Mouse (Mus musculus): ENCODE results near the gene Nr4a1.
A peak's percentile ranks its signal among the peaks of the same experiment; 100 is the strongest.

The Nr4a1 gene

DNA sequence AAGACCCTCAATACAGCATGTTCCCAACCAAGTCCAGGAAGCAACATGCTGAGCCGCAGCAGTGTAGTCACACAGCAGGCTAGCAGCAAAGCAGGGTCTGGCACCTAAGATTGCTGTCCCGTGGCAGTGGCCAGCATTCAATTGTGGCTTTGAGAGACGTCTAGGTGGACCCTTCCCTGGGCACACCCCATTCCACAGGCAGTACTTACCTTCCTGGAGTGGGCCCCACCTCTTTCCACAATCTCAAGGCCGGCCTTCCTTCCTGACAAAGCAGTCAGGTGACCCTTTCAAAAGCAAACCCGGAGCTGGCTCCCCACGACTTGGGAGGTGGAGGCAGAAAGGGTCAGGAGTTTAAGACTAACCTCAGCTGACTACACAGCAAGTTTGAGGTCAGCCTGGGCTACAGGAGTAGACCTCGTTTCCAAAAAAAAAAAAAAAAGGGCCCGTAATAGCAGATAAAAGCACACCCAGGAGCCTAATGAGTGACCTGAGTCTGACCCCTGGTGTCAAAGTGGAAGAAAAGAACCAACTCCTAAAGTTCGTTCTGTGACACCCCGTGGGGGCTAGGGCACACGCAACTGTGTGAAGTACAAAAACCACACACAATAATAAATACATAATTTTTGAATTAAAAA, 20.3 kb upstream of the Nr4a1 start:
- no peak for DNase-seq

DNA sequence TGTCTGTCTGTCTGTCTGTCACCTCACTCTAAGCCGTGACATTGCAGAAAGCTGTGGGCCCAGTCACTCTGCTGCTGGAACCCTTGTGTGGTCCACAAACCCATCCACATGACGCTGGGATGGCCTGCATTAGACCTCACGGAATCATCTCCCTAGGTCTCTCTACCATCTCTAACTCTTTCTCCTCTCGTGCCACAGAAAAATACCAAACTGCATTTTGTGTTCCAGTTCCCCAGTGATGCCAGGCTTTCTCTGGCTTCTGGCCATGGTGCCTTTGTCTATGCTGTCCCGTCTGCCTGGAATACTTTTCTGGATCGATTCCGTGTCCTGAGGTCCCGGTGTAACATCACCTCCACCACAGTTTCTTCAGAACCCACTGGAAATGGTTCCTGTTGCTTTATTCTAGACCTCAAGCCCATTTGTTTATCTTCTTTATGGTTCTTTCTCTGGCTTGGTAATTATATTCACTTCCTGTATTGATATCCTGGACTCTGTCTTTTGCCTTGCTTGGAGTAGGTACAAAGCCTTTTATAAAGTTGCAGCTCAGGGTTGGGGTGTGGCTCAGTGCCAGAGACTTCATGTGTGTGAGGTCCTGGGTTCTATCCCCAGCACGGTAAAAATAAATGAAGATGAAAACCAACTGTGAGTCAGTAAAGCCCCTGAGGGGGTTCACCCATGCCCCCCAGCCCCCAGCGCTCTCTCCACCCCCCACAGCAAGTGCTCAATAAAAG, 19.3 kb upstream of the Nr4a1 start:
- no peak for DNase-seq

DNA sequence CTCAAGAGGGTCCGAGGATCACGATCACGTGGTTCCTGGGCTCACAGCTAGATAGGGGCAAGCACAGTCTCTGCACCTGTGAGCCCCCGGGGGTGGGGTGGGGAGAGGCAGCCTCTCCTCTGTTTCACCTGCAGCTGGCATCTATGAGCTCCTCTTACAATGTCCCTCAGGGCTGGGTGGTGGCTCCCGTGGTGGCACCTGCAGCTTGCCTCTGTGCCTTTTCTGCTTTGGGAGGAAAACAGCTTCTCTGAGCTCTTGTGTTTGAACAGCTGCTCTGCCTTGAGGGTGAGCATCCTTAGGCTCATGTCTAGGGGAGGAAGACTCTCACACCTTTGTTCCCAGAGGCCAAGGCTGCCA, 18.7 kb upstream of the Nr4a1 start:
- no peak for DNase-seq

DNA sequence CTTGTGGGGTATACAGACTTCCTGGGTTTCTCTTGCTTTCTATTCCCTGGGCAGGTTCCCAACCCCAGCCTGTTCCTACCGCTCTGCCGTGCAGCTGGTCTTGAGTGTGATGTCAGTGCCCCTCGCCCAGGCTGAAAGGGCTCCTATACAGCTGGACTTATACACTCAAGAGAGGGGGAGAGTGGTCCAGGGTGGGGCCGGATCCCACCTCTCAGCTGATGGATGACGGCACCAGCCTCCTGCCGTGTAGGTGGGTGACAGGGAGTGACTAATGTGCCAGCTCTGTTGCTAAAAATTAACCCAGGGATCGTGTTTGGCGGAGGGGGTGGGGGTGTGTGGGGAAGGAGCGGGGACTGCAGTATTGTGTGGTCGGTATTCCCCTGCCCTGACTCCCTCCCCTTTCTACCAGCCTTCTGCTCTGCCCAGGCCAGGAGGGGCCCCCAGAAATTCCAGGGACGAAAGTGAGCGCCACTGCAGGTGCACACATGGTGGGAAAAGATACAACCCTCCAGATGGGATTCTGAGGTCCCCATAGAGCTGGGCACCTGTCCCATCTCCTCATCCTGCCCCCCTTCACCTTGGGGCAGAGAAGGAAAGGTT, 18.2 kb upstream of the Nr4a1 start:
- DNase-seq = no peak

DNA sequence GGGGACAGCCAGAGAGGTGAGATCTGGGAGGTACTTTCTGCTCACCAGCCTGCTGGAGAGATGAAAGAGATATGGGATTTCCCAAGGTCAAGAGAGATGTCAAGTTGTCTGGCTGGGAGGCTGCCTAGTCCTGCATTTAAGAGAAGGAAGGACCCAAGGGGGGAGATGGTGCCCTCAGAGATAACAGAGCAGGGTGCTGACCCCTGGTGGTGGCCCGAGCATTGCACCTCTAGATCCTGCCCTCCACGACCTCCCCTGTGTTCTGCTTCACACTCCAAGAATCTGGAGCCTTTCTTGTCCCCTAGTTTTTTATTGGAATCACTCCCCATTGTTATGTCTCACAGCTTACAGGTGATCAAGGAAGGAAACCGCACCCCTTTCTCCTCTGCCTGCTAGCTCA, 17.2 kb upstream of the Nr4a1 start:
- DNase-seq = peak; percentile 76

DNA sequence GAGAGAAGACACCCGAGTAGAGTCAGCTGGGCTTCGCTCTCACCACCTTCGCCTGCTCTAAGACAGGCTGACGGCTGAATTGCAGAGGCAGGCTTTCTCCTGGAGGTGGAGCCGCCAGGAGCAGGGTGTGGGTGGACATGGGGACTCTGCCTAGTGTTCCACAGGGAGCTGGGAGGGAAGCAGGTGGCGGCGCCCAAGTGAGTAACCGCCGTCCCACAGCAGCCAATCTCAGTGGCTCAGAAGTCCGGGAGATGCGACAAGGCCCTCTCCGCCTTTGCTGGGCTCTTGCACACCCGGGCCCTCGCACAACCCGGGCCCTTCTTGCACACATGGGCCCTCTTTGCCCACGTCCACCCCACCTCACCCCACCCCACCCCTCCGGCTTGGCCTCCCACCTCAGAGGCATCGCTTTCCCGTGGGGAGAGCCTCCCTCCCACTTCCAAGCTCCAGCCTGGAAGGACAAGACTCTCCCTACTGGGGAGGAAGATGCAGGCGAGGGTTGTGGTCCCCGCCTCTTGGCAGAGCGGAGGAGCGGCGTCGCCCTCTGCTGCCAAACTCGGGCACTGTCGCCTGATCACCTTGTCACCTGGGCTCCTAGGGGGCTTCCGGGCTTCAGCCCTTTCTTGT, 15.1 kb upstream of the Nr4a1 start:
- DNase-seq = peak; percentile 83

DNA sequence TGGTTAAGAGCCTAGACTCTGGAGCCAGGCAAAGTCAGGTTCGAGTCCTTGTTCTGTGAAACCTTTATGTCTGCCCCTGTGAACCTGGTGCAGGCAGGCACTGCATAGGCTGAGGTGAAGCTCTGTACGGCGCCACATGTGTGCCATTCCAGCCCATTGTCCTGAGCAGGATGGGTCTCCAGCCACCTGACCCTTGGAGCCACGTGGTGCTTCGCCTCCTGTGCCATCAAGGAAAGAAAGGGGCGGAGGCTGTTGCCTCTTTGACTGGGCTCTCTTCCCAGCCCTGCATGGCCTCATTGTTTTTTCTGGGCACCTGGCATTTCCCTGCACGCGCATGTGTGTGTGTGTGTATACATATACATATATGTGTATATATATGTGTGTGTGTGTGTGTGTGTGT, 14.2 kb upstream of the Nr4a1 start:
- no peak for DNase-seq

DNA sequence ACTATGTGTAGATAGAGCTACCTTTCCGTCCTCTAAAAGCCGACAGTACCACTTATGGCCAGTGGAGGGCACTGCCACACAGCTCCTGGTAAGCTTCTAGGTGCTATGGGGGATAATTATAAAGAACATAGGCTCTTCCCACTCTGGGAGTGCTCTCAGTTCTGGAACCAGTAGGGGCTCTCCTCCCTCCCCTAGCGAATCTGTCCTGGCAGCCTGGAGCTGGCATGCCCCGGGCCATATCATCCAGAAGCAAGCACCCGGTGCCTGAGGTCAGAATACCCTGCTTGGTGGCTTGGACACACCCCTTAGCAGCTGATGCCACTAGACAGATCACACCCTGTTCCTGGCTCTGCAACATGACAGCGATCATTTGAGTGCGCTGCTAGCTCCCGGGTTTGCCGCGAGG, 13.3 kb upstream of the Nr4a1 start:
- peak; percentile 80 for DNase-seq

DNA sequence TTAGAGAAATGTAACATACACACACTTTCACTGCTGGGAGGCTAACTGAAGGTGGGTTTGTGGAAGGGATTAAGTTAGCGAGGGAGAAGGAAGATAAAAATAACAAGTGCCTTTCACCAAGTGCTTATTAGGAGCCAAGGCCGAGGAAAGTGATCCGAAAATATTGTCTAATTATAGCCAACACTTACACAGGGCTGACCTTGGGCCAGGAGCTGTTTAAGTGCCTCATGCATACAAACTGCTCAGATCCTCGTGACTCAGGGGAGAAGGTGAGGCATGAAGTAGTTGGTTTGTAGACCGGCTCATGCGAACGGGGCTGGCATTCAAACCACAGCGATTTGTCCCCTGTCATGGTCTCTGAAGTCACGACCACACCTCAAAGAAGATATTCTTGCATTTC, 12.8 kb upstream of the Nr4a1 start:
- no peak for DNase-seq

DNA sequence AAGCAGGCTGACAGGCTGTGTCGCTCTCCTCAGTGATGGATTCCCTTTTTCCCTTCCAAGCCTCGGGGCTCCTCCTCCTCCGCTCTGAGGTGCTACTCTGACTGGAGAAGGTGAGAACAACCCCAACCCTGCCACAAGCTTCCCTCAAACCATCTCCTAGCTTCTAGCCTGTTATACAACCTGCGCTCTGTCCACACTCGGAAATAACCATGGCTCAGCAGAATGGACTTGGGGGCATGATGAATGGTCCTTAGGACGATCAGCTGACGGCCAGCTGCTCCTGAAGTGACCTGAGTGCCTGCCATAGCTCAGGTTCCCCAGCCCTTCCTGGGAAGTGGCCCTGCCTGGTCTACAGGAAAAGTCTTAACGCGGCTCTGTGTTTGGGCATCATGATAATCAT, 12.2 kb upstream of the Nr4a1 start:
- DNase-seq = no peak

DNA sequence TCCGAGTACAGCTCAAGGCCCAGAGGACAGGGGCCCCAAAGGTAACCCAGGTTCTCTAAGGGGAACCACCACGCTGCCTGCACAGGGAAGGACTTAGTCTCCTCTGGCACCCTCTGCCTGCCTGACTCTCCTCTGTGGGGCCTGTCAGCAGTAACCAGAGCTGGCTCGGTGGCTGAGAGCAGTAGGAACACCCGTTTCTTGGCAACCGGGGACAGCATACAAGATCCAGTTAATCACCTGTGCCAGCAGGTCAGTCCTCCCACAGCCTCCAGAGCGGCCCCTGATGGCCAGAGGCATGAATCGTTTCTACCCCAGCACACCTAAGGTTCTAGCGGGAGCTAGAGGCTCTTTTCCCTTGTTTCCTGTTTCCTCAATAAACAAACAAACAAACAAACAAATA, 11.4 kb upstream of the Nr4a1 start:
- DNase-seq = peak; percentile 57

DNA sequence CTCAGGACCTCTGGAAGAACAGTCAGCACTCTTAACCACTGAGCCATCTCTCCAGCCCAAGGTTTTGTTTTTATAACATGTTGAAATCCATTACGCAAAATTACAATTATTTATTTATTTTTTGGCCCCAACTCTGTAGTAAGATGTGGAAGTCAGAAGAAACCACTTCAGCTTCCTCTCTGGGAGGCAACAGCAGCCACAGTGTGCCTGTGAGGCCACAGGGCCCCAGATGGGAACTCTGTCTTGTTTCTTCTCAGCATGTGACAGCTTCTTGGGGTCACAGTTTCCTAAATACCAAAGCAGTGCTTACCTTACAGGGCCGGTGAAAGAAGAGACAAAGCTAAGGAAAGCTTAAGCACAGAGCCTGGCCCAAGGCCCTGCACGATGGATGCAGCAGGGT, 10.1 kb upstream of the Nr4a1 start:
- no peak for DNase-seq

DNA sequence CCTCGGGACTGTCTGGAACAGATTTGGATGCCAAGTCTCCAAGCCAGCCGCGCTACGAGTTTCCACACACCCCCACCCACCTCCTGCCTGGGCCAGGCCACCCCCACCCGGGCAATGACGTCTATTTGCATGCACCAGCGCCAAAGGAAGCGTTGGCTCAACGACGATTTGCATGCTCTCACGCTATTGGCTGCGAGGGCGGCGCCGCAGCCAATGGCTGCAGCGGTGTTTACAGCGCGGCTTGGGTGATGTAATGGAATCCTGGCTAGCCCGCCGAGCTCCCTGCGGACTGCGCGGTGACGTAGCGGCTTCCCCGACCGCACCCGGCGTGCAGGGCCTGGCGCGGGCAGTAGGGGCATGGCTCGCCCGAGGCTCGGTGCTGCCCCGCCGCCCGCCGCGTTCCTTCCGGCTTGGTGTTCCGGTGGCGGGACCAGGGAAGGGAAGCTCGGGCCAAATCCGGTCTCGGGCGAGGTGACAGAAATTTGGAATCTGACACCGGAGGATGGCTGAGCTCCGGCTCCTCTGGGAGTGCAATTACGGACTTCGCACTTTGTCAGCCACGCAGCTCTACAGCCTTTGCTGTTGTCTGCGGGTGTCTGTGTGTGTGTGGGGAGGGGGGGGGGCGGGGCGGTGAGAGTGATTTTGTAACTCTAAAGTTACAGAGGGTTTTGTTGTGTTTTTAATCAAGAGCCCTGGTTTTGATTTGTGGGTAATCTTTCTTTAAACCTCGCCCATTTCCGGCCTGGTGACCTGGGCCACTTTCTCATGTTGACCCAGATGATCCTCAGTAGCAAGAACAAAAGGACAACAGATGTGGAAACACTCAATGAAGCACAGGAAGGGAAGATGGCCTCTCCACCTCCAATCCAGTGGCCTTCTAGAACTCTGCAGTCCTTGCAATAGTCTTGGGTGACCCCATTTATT, 7.6 kb upstream of the Nr4a1 start:
- peak; percentile 99 for DNase-seq

DNA sequence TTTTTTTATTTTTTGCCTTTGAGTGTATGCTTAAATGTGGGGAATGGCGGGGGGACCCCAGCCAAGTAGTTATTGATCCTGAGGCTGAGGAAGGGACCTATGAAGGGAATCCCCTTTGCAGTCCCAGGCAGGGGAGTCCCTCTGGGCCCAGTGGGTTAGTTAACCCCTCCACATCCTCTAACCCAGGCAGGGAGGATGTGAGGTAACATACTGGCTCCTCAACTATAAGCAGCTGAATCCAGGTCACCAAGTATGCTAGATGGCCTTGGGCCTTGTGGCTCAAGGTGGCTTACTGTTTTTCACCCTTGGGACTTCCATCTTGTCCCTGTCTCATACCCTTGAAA, 6.9 kb upstream of the Nr4a1 start:
- no peak for DNase-seq

DNA sequence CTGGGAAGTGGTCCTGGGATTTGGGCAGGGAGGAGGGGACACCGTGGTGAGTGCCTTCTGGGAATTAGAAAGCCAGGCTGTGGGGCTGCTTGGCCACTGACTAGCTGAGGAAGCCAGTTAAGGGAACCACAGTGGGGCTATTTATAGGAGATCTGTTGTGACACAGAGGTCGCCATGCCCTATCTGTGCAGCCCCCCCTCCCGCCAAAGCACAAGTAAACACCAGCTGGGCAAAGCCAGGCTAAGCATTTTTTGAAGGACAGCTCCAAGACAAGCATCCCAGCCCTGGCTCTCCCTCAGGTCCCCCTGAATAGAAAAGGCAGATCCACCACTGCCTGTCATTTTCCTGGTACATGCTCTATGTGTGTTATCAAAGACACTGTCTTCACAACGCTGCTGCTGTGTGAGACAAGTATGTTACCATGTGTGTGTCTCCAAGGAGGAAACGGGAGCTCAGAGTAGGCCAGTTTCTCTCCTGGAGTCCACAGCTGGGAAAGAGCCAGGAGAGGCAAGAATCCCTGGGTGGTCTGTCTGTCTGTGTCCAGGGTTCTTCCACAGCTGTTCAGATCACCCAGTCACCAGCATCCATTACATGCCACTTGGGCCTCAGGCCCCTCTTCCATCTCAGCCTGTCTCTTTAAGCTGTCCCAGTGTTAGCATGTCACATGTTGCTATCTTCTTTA, 5.9 kb upstream of the Nr4a1 start:
- no peak for DNase-seq

DNA sequence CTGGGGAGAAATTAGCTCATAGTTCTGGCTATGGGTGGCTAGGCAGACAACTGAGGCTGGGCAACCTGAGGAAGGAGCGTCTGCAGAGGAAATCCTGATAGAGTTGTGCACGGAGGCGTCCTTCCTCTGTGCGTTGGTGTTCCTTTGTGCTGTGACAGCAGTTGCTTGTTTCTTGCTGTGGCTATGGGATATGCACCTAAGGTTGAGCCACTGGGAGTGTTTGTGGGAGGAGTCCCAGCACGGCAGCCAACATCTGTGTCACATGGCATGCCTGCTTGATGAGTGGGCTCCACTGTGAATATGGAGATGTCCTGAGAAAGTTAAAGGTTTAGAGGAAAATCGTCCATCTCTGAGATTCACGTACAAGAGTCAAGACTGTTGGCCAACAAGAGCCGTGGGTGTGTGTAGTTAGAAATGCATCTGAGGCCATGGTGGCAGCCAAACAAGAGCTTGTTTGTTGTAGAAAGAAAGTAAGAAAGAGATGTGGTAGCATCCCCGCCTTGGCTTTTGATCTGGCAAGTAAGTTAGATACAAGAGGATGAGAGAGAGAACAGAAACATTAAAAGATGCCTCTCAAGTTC, 3.8 kb upstream of the Nr4a1 start:
- no peak for DNase-seq

DNA sequence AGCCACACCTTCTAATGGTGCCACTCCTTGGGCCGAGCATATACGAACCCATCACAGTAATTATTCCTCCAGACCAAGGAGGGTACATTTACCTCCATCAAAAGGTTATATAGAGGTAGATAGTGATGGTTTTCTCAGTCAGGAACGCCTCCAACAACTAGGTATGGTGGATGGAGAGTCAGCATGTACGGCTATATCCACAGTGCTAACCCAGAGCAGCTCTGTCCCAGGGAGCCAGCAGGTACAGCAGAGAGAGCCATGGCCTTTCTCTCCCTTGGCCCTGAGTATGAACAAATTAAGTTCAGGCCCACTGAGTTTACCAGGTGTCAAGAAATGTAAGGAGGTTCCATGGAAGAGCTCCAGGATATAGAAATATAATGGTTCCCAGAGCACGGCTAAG, 2.1 kb upstream of the Nr4a1 start:
- no peak for DNase-seq

DNA sequence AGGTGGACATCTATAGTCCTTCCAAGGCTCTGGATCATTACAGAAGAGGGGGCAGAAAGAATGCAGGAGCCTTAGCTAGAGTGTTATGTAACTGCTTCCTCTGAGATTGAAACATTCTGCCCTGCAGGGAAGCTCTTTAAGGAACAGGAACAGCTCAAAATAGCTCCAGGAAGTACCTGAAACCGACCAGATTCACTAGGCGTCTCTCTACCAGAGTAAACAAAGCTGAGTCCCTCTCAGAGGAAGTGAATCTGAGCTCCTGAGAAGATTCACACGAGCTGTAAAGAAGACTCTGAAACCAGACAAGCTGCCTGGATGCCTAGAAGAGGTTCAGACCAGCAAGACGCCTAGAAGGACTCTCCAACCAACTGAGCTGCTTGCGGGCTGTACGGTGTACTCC, 1.5 kb upstream of the Nr4a1 start:
- DNase-seq = no peak

DNA sequence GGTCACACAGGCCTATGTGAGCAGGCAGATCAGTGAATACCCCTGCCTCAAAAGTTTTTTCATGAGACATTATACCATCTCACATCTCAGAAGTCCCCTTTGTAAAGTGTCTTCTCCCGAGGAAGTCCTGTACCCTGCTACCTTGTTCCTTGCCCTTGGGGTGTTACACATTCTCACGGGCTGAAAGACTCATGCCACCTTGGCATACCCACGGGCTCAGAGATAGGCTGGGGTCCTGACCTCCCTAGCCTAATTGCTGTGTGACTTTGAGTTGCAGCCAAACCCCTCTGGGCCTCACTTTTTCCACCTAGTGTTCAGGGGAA, 545 bp upstream of the Nr4a1 start:
- no peak for DNase-seq

DNA sequence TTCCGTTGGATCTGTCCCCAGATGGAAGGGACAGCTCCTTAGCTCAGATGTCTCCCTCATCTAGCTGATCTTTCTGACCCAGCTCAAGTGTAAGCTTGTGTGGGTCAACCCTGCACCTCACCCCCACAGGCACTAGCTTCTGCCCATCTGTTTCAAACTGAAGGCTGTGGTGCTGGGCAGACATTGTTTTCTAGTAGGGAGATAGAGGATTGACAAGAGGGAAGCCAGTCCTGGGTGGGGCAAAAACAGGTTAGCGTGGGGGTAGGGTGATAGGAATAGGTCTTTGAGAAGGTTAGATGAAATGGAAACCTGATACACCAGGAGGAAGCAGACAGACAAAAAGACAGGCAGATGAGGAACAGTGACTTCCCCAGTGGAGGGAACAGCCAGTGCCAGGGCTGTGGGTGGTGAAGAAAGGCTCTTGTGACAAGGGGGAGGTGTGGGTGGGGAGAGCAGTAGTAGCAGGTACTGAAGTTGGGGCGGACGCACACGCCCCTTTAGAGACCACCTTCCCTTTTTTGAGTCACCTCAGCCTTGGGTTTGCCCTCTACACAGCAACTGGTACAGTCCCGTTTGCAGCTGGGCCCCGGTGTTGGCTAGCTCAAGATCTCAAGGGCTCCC, 1.9 kb downstream of the Nr4a1 start:
- no peak for DNase-seq

DNA sequence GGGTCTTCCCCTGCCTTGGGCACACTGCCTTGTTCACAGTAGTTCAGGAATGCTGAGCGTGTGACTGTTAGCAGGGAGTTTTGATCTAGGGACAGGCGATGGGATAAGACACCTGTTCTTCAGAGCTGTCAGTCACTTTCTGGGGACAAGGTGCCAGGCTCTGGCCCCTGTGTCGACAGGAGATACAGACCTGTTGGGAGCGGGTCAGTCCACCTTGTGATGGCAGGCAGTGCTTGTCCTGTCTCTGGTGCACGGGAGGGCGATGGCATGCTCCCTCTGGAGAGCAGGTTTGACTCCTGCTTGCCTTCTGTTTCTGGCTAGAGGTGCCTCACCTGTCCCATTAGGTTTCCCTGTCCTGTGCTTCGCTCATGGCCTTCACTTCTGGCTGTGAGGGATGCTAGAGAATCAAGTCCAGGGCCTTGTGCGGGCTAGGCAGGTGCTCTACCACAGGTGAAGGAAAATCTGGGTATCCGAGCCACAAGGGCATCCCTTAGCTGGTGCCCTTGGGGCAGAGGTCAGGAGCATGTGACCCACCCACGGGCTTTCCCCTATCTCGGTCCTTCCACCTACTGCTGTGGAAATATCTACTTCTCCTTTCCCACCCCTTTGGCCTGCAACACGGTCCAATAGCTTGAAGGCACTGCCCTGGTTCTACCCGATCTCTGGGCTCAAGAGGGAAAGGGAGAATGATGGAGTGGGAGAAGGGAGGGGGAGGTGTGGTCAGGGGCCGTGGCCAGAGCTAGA, 2.6 kb downstream of the Nr4a1 start:
- DNase-seq = no peak
